Mouse (Mus musculus) heart, postnatal 25 days (tissue): ENCODE results near the gene Megf8. TPM values are rescaled to one million over a fixed set of nuclear protein-coding genes. Genes with fewer than 3 reads are reported as not detected.

Source experiments
- total RNA-seq, 2 experiments: library from RNA; stranded (reverse); gene quantifications; 2 replicates each; pipeline ENCODE4 v1.2.3; 2021

Megf8 gene
- total RNA-seq, 2 experiments from 2014 or later, result 25.1 to 26.6 TPM

Other genes with a start within 250 kb of the Megf8 start
- gene Grik5, start 244.8 kb upstream of the Megf8 start, total RNA-seq, result 1 to 10 TPM; 4.5 to 4.8 TPM
- 1 to 10 TPM; 9.8 to 9.9 TPM for gene Zfp574, start 244.6 kb upstream of the Megf8 start, total RNA-seq
- under 1 TPM; 0.60 to 0.61 TPM for gene Pou2f2, start 137.4 kb upstream of the Megf8 start, total RNA-seq
- 10 to 100 TPM; 13.6 to 20.2 TPM for gene Dedd2, start 96.5 kb upstream of the Megf8 start, total RNA-seq
- gene Zfp526, start 95.7 kb upstream of the Megf8 start, total RNA-seq, result 1 to 10 TPM; 8.0 to 9.1 TPM
- gene Gsk3a, start 79.3 kb upstream of the Megf8 start, total RNA-seq, result 10 to 100 TPM; 62.6 to 64.6 TPM
- 10 to 100 TPM; 19.2 to 29.6 TPM for gene Erf, start 66.4 kb upstream of the Megf8 start, total RNA-seq
- 10 to 100 TPM; 61.9 to 65.9 TPM for gene Cic, start 49.5 kb upstream of the Megf8 start, total RNA-seq
- 1 to 10 TPM; 2.7 to 4.3 TPM for gene Pafah1b3, start 19.2 kb upstream of the Megf8 start, total RNA-seq
- gene Prr19, start 15.8 kb upstream of the Megf8 start, total RNA-seq, result not detected
- not detected for gene Tmem145, start 11.1 kb upstream of the Megf8 start, total RNA-seq
- gene Cnfn, start 52.6 kb downstream of the Megf8 start, total RNA-seq, result not detected
- 10 to 100 TPM; 40.5 to 41.5 TPM for gene Lipe, start 81.5 kb downstream of the Megf8 start, total RNA-seq
- gene Cxcl17, start 95.7 kb downstream of the Megf8 start, total RNA-seq, result not detected
- gene Ceacam1, start 160.4 kb downstream of the Megf8 start, total RNA-seq, result 10 to 100 TPM; 12.4 to 14.7 TPM
- gene Ceacam2, start 222.7 kb downstream of the Megf8 start, total RNA-seq, result 1 to 10 TPM; 2.2 to 2.4 TPM